Mouse (Mus musculus) heart, postnatal 0 days (tissue): ENCODE data around the gene Atg7. TPM values are rescaled to one million over a fixed set of nuclear protein-coding genes. Genes with fewer than 3 reads are reported as not detected.

ENCODE experiments used
- ATAC-seq: fragments of 200-750 bp; cut with Nextera tagmentation; 2 replicates; pipeline ENCODE4 v1.8.0; 2017; ENCODE audit warnings: low read depth, moderate number of reproducible peaks, moderate library complexity; ENCODE audit not compliant: insufficient read depth
- DNase-seq: peaks from one replicate; pipeline ENCODE4 v3.0.0-alpha.2; 2016; ENCODE audit warnings: low spot score
- H3K27ac ChIP-seq: fragments of 300-500 bp; sonication (generic); 2 replicates; pipeline ENCODE4 v1.5.1; 2014; ENCODE audit warnings: low read depth, mild to moderate bottlenecking
- H3K27me3 ChIP-seq: fragments of 300-500 bp; sonication (generic); 2 replicates; pipeline ENCODE4 v1.6.1; 2014; ENCODE audit warnings: low read length, mixed read lengths; ENCODE audit not compliant: control insufficient read depth, insufficient read depth
- H3K36me3 ChIP-seq: fragments of 300-500 bp; sonication (generic); replicated peaks from 2 replicates; pipeline ENCODE4 v1.6.1; 2014; ENCODE audit warnings: low read length, mixed read lengths; ENCODE audit not compliant: control insufficient read depth, insufficient read depth
- H3K4me1 ChIP-seq: fragments of 300-500 bp; sonication (generic); 2 replicates; pipeline ENCODE4 v1.6.1; 2014; ENCODE audit warnings: antibody characterized with exemption; ENCODE audit not compliant: control insufficient read depth, insufficient read depth
- H3K4me2 ChIP-seq: fragments of 300-500 bp; sonication (generic); 2 replicates; pipeline ENCODE4 v1.6.1; 2014; ENCODE audit warnings: low read depth, mild to moderate bottlenecking, low read length, moderate library complexity
- H3K4me3 ChIP-seq: fragments of 300-500 bp; sonication (generic); 2 replicates; pipeline ENCODE4 v1.5.1; 2014; ENCODE audit warnings: low read depth, low read length
- H3K9ac ChIP-seq: fragments of 300-500 bp; sonication (generic); replicated peaks from 2 replicates; pipeline ENCODE4 v1.6.1; 2014; ENCODE audit warnings: low read depth, low read length, mixed read lengths
- H3K9me3 ChIP-seq: fragments of 300-500 bp; sonication (generic); replicated peaks from 2 replicates; pipeline ENCODE4 v1.6.1; 2016; ENCODE audit warnings: low read length; ENCODE audit not compliant: control insufficient read depth
- CTCF ChIP-seq: IDR thresholded peaks from 2 replicates; pipeline ENCODE4 v1.5.1; 2016; ENCODE audit warnings: antibody characterized with exemption, control low read depth, low read depth
- EP300 ChIP-seq: IDR thresholded peaks from 2 replicates; pipeline ENCODE4 v1.6.1; 2016; ENCODE audit warnings: antibody characterized with exemption, low read depth
- WGBS: fragments of 180-500 bp; shearing (Covaris S2); extraction: QIAGEN DNeasy Blood & Tissue Kit; methylation state at CpG from one replicate; pipeline ENCODE4 v1.1.7; 2014; 5-methylcytosine and 5-hydroxymethylcytosine counted together
- polyA plus RNA-seq: library from polyadenylated mRNA; unstranded; fragments of >200 nt; fragmentation: Nextera tagmentation; extraction: Ambion mirVana; gene quantifications from 2 replicates; pipeline ENCODE4 v1.2.1, GENCODE M21; 2015
- total RNA-seq: library from RNA; depleted of rRNA; stranded (reverse); fragments of >200 nt; gene quantifications from 2 replicates; pipeline ENCODE4 v1.2.3, GENCODE M21; 2014; ENCODE audit warnings: low replicate concordance

The Atg7 gene
- total and polyA plus RNA-seq, 2 experiments from 2014 or later: 13.8 to 14.8 TPM

GRCm38 (mm10) chr6:114876546-114876945 is 233.6 kb downstream of the Atg7 start:
- 73% methylated on average over 6 of the region's 6 CpGs for WGBS
- TF ChIP-seq CTCF (no peak), EP300 (no peak)
- peaks cover under 1% of the 10 kb centered on the region; the same call in 1 of the 2 replicates for H3K36me3 ChIP-seq
- H3K9ac ChIP-seq: no peak overlapping the region
- no peak overlapping the region for H3K4me3 ChIP-seq
- ATAC-seq: no peak
- peaks cover 81% of the 10 kb centered on the region for H3K4me1 ChIP-seq
- no peaks in the 10 kb centered on the region for H3K27me3 ChIP-seq
- no peaks in the 10 kb centered on the region for H3K9me3 ChIP-seq
- no peak overlapping the region for H3K4me2 ChIP-seq
- no peak for DNase-seq
- peak overlapping the region; percentile 97 for H3K27ac ChIP-seq

- 42% methylated on average over 19 of the region's 19 CpGs for WGBS
- peak; percentile 56 for DNase-seq
These were observed 236.1 kb downstream of the Atg7 start for GRCm38 (mm10) chr6:114878841-114879520.

GRCm38 (mm10) chr6:114880798-114881197 is 237.9 kb downstream of the Atg7 start:
- ATAC-seq: no peak
- H3K4me1 ChIP-seq: peaks cover 87% of the 10 kb centered on the region
- H3K27ac ChIP-seq: peak overlapping the region; percentile 24; the same call in 1 of the 2 replicates
- TF ChIP-seq EP300 (no peak), CTCF (no peak)
- 31% methylated on average over 4 of the region's 4 CpGs for WGBS
- H3K9me3 ChIP-seq: no peaks in the 10 kb centered on the region
- H3K9ac ChIP-seq: no peak overlapping the region
- H3K4me3 ChIP-seq: no peak overlapping the region
- DNase-seq: no peak
- H3K4me2 ChIP-seq: no peak overlapping the region
- peaks cover 3% of the 10 kb centered on the region for H3K36me3 ChIP-seq
- H3K27me3 ChIP-seq: no peaks in the 10 kb centered on the region

More at GRCm38 (mm10) chr6:114878841-114879520, 236.1 kb downstream of the Atg7 start:
- H3K4me2 ChIP-seq: 0 out of 2 replicates have a peak overlapping the region, but pooled peaks have one; percentile 22
- H3K36me3 ChIP-seq: no peaks in the 10 kb centered on the region
- H3K27ac ChIP-seq: peak overlapping the region; percentile 41
- TF ChIP-seq EP300 (no peak), CTCF (no peak)
- H3K9ac ChIP-seq: no peak overlapping the region
- no peak overlapping the region for H3K4me3 ChIP-seq
- H3K27me3 ChIP-seq: no peaks in the 10 kb centered on the region
- no peaks in the 10 kb centered on the region for H3K9me3 ChIP-seq
- peak; percentile 25; the same call in 1 of the 2 replicates for ATAC-seq
- H3K4me1 ChIP-seq: peaks cover 88% of the 10 kb centered on the region

GRCm38 (mm10) chr6:114882212-114882611 is 239.3 kb downstream of the Atg7 start:
- H3K4me3 ChIP-seq: no peak overlapping the region

GRCm38 (mm10) chr6:114882675-114883074 is 239.8 kb downstream of the Atg7 start:
- Histone ChIP-seq H3K27me3 (no peaks in the 10 kb centered on the region), H3K4me1 (peaks cover 74% of the 10 kb centered on the region), H3K9me3 (no peaks in the 10 kb centered on the region), H3K36me3 (peaks cover 7% of the 10 kb centered on the region), H3K4me2 (no peak overlapping the region), H3K9ac (0 out of 2 replicates have a peak overlapping the region, but pooled peaks have one; percentile 2), H3K27ac (peak overlapping the region; percentile 91), H3K4me3 (no peak overlapping the region)
- WGBS: 37% methylated on average over 7 of the region's 7 CpGs
- ATAC-seq (no peak), DNase-seq (no peak)
- TF ChIP-seq CTCF: no peak
- no peak for TF ChIP-seq EP300

More at GRCm38 (mm10) chr6:114882212-114882611, 239.3 kb downstream of the Atg7 start:
- peaks cover 78% of the 10 kb centered on the region for H3K4me1 ChIP-seq
- WGBS: 42% methylated on average over 5 of the region's 5 CpGs
- H3K4me2 ChIP-seq: no peak overlapping the region
- H3K27me3 ChIP-seq: no peaks in the 10 kb centered on the region
- H3K27ac ChIP-seq: peak overlapping the region; percentile 91
- DNase-seq (no peak), ATAC-seq (no peak)
- no peaks in the 10 kb centered on the region for H3K9me3 ChIP-seq
- H3K9ac ChIP-seq: 0 out of 2 replicates have a peak overlapping the region, but pooled peaks have one; percentile 2
- TF ChIP-seq EP300 (no peak), CTCF (no peak)
- H3K36me3 ChIP-seq: peaks cover 7% of the 10 kb centered on the region
